Mouse (Mus musculus) limb, embryonic 10.5 days (tissue): ENCODE measurements around the gene Acad11. TPM values are rescaled to one million over a fixed set of nuclear protein-coding genes. Genes with fewer than 3 reads are reported as not detected.

Experiments used
- DNase-seq: peaks from one replicate; pipeline ENCODE4 v3.0.0-alpha.2; 2017; ENCODE audit warnings: low spot score
- H3K27ac ChIP-seq: fragments of 300-500 bp; sonication (generic); 2 replicates; pipeline ENCODE4 v1.5.1; 2016; ENCODE audit warnings: mild to moderate bottlenecking
- H3K27me3 ChIP-seq: fragments of 300-500 bp; sonication (generic); 2 replicates; pipeline ENCODE4 v1.6.1; 2016; ENCODE audit warnings: low read depth, mild to moderate bottlenecking; ENCODE audit not compliant: poor library complexity, severe bottlenecking
- H3K36me3 ChIP-seq: fragments of 300-500 bp; sonication (generic); 2 replicates; pipeline ENCODE4 v1.6.1; 2016; ENCODE audit warnings: mild to moderate bottlenecking, moderate library complexity
- H3K4me1 ChIP-seq: fragments of 300-500 bp; sonication (generic); 2 replicates; pipeline ENCODE4 v1.6.1; 2016
- H3K4me3 ChIP-seq: fragments of 300-500 bp; sonication (generic); 2 replicates; pipeline ENCODE4 v1.5.1; 2016; ENCODE audit warnings: mild to moderate bottlenecking, moderate library complexity
- H3K9me3 ChIP-seq: fragments of 300-500 bp; sonication (generic); replicated peaks from 2 replicates; pipeline ENCODE4 v1.6.1; 2016; ENCODE audit warnings: mild to moderate bottlenecking
- WGBS: fragments of 180-500 bp; shearing (Covaris S2); methylation state at CpG from one replicate; pipeline ENCODE4 v1.1.7; 2016; 5-methylcytosine and 5-hydroxymethylcytosine counted together
- polyA plus RNA-seq: library from polyadenylated mRNA; unstranded; fragments of >200 nt; fragmentation: Nextera tagmentation; extraction: Ambion mirVana; gene quantifications from 2 replicates; pipeline ENCODE4 v1.2.1, GENCODE M21; 2016

Acad11 gene
- polyA plus RNA-seq, 1 experiment from 2014 or later, result 10.9 TPM

DNA sequence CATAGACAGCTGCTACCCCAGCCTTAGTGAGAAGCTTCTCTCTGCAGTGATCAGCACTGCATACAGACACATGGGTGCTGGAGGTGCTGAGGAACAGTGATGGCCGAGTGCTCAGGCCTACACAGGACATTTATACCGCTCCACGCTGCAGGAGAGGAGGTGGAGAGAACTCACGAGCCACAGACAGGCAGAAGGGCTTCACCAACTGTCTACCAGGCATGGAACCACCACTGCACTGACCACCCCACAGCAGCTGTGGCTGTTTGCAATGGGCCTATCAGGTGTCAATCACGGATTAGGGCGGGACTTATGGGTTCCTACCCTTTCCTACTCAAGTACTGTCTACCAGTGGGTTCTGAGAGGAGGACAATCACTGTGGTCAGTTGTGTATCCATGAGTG lies 12.1 kb upstream of the Acad11 start:
- Histone ChIP-seq H3K4me1 (no peaks in the 10 kb centered on the region), H3K9me3 (no peaks in the 10 kb centered on the region), H3K27ac (no peak overlapping the region), H3K36me3 (peaks cover 96% of the 10 kb centered on the region), H3K4me3 (no peak overlapping the region), H3K27me3 (no peaks in the 10 kb centered on the region)
- no peak for DNase-seq
- WGBS, result 87% methylated on average over 6 of the region's 6 CpGs

- under 1% methylated on average over 59 of the region's 59 CpGs for WGBS
- Histone ChIP-seq H3K27ac (peak within 1 kb of the TSS; percentile 90), H3K9me3 (no peaks in the 10 kb centered on the region), H3K36me3 (peaks cover 27% of the 10 kb centered on the region), H3K4me1 (peaks cover 18% of the 10 kb centered on the region), H3K4me3 (peak within 1 kb of the TSS; percentile 87), H3K27me3 (no peaks in the 10 kb centered on the region)
- peak; percentile 78 for DNase-seq
Measured at GRCm38 (mm10) chr9:104062430-104063243, 540 bp upstream of the Acad11 start, which contains the start of gene Uba5. Gene Uba5 (minus strand): TSS chr9:104063134.

GRCm38 (mm10) chr9:104064571-104064970 lies 1.4 kb downstream of the Acad11 start:
- Histone ChIP-seq H3K4me1 (peaks cover 18% of the 10 kb centered on the region), H3K36me3 (peaks cover 14% of the 10 kb centered on the region), H3K4me3 (no peak overlapping the region), H3K9me3 (no peaks in the 10 kb centered on the region), H3K27me3 (no peaks in the 10 kb centered on the region), H3K27ac (no peak overlapping the region)
- DNase-seq, result no peak
- 43% methylated on average over 1 of the region's 1 CpGs for WGBS

GRCm38 (mm10) chr9:104070241-104070640 lies 7.1 kb downstream of the Acad11 start:
- no peak overlapping the region for H3K4me3 ChIP-seq
- 84% methylated on average over 4 of the region's 4 CpGs for WGBS
- H3K9me3 ChIP-seq, result no peaks in the 10 kb centered on the region
- H3K27me3 ChIP-seq, result no peaks in the 10 kb centered on the region
- H3K4me1 ChIP-seq, result no peaks in the 10 kb centered on the region
- DNase-seq, result no peak
- no peaks in the 10 kb centered on the region for H3K36me3 ChIP-seq
- H3K27ac ChIP-seq, result no peak overlapping the region

DNA sequence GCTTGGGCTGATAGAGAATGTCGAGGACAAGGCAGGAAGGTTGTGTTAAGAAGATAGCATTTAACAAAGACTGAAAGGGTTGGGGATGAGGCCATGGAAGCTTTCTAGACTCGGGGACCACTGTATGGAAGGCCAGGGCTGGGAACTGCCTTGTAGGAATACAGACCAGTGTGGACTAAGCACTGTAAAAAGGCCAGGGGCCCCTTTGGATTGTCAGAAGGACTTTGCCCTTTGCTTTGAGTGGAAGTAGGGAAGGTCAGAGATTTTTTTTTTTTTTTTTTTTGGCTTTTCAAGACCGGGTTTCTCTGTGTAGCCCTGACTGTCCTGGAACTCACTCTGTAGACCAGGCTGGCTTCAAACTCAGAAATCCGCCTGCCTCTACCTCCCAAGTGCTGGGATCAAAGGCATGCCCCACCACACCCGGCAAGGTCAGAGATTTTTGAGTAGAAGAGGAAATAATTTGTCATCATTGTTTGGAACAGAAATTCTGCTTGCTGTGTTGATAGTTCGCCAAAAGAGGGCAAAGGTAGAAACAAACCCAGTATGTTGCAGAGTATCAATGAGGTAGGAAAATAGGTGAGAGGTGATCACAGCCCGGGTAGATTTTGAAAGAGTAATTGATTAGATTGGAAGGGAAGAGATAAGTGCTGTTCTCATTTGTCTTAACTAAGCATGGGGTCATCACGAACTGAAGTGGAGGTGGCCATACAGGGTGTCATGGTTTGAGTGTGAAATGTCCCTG lies 7.9 kb downstream of the Acad11 start:
- no peaks in the 10 kb centered on the region for H3K27me3 ChIP-seq
- no peaks in the 10 kb centered on the region for H3K4me1 ChIP-seq
- H3K4me3 ChIP-seq, result no peak overlapping the region
- H3K9me3 ChIP-seq, result no peaks in the 10 kb centered on the region
- whole genome bisulfite sequencing, result 83% methylated on average over 8 of the region's 8 CpGs
- no peaks in the 10 kb centered on the region for H3K36me3 ChIP-seq
- H3K27ac ChIP-seq, result no peak overlapping the region
- DNase-seq, result no peak

DNA sequence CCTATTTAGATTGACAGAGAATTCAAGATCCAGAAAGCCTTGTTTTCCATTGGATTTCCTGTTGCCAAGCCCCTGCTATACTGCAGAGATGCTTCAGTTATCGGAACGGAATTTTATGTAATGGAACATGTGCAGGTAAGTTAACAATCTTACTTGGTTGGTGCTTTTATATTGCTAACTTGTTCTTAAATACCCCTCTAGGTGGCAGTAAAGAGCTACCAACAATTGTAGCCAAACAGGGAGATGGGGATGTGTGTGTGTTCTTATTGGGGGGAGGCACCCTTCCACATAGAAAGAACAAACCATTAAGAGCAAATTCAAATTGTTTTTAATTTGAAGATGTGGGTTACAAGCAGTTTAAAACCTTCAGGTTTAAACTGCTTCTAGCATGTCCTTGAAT lies 12.6 kb downstream of the Acad11 start:
- Histone ChIP-seq H3K4me3 (no peak overlapping the region), H3K27ac (no peak overlapping the region), H3K27me3 (no peaks in the 10 kb centered on the region), H3K9me3 (no peaks in the 10 kb centered on the region), H3K4me1 (no peaks in the 10 kb centered on the region), H3K36me3 (no peaks in the 10 kb centered on the region)
- WGBS, result 63% methylated on average over 2 of the region's 2 CpGs
- DNase-seq, result no peak

- Histone ChIP-seq H3K27ac (no peak overlapping the region), H3K4me1 (no peaks in the 10 kb centered on the region), H3K27me3 (no peaks in the 10 kb centered on the region), H3K9me3 (no peaks in the 10 kb centered on the region), H3K4me3 (no peak overlapping the region), H3K36me3 (no peaks in the 10 kb centered on the region)
- no peak for DNase-seq
- 92% methylated on average over 1 of the region's 1 CpGs for WGBS
Measured at GRCm38 (mm10) chr9:104078780-104079179, 15.6 kb downstream of the Acad11 start.

DNA sequence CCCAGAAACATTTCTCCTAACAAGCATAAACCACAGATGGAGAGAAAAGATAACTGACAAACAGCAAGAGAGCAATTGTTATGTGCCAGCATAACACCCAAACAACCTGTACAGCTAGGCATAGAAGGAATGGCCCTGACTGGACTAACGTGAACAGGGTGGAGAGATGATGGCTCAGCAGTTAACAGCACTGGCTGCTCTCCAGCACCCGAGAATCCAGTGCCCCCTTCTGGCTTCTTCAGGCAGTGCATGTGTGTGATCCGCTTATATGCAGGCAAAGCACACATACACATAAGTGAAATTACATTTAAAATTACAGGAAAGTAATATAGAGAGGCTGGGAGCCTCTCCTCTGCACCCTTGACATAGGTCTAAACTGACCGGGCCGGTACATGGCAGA lies 16.2 kb downstream of the Acad11 start:
- peak; percentile 66 for DNase-seq
- no peaks in the 10 kb centered on the region for H3K4me1 ChIP-seq
- H3K36me3 ChIP-seq, result peaks cover 3% of the 10 kb centered on the region; the same call in 1 of the 2 replicates
- no peak overlapping the region for H3K27ac ChIP-seq
- H3K27me3 ChIP-seq, result no peaks in the 10 kb centered on the region
- 65% methylated on average over 5 of the region's 5 CpGs for WGBS
- no peak overlapping the region for H3K4me3 ChIP-seq
- no peaks in the 10 kb centered on the region for H3K9me3 ChIP-seq

DNA sequence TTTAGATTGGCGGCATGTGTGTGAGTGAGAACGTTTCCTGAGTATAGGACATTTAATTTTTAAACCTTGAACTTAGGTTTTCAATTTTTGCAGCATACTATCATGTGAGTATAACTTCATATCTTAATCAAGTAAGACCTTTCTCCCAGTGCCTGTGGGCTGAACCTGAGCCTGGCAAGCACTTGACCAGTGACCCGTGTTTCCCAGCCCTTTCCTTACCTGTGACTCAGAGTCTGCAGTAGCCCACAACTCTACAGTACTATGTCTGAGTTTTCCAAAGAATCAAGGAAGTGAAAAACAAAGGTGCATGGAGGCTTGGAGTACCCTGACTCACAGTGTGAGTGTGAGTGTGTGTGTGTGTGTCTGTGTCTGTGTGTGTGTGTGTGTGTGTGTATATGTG lies 16.9 kb downstream of the Acad11 start:
- Histone ChIP-seq H3K4me1 (no peaks in the 10 kb centered on the region), H3K27me3 (no peaks in the 10 kb centered on the region), H3K9me3 (no peaks in the 10 kb centered on the region), H3K36me3 (peaks cover 3% of the 10 kb centered on the region; the same call in 1 of the 2 replicates), H3K27ac (no peak overlapping the region), H3K4me3 (no peak overlapping the region)
- WGBS, result 85% methylated on average over 3 of the region's 3 CpGs
- DNase-seq, result no peak

DNA sequence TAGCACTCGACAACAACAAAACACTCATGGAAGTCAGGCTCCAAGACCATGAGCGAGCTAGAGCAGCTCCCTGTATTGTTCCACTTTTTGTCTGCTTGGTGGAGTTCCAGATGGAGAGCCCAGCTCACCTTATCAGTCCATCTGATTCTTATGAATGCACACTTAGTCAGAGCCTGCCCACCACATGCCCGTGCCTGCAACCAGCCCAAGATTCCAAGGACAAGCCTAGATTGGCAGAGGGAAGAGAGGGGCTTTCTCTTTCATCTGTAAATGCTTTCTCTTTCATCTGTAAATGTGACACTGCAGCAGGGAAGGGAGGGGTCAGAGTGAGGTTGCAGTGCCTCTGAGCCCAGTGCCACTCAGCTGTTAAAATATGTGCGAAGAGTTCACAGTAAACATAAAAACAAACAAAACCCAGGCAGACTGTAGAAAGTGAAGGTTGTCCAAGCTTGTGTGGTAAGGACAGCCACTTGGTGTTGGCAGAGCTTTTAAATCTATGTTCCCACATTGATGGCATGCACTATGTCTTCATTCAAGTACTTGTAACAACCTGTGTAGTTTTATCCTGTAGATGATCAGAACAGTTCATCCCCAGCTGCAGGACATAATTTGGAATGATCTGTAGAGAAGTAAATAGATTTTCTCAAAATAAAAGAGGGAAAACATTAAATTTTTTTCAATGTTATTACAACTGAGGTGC lies 22.7 kb downstream of the Acad11 start:
- DNase-seq, result no peak
- Histone ChIP-seq H3K27ac (no peak overlapping the region), H3K36me3 (peaks cover 3% of the 10 kb centered on the region; the same call in 1 of the 2 replicates), H3K9me3 (no peaks in the 10 kb centered on the region), H3K27me3 (no peaks in the 10 kb centered on the region), H3K4me1 (no peaks in the 10 kb centered on the region), H3K4me3 (no peak overlapping the region)
- 51% methylated on average over 4 of the region's 4 CpGs for WGBS

GRCm38 (mm10) chr9:104088555-104088954 lies 25.4 kb downstream of the Acad11 start:
- H3K4me3 ChIP-seq, result no peak overlapping the region
- WGBS, result 93% methylated on average over 8 of the region's 8 CpGs
- no peak overlapping the region for H3K27ac ChIP-seq
- no peaks in the 10 kb centered on the region for H3K9me3 ChIP-seq
- H3K4me1 ChIP-seq, result no peaks in the 10 kb centered on the region
- peaks cover 3% of the 10 kb centered on the region; the same call in 1 of the 2 replicates for H3K36me3 ChIP-seq
- no peaks in the 10 kb centered on the region for H3K27me3 ChIP-seq
- DNase-seq, result no peak

- Histone ChIP-seq H3K36me3 (no peaks in the 10 kb centered on the region), H3K27me3 (no peaks in the 10 kb centered on the region), H3K4me3 (no peak overlapping the region), H3K4me1 (no peaks in the 10 kb centered on the region), H3K9me3 (no peaks in the 10 kb centered on the region), H3K27ac (no peak overlapping the region)
- DNase-seq, result no peak
- 95% methylated on average over 5 of the region's 5 CpGs for WGBS
Measured at GRCm38 (mm10) chr9:104092945-104093344, 29.8 kb downstream of the Acad11 start.

GRCm38 (mm10) chr9:104098256-104098655 lies 35.1 kb downstream of the Acad11 start:
- no peak for DNase-seq
- 71% methylated on average over 5 of the region's 5 CpGs for WGBS
- no peaks in the 10 kb centered on the region for H3K4me1 ChIP-seq

More at GRCm38 (mm10) chr9:104098256-104098655, 35.1 kb downstream of the Acad11 start:
- no peak overlapping the region for H3K27ac ChIP-seq
- no peaks in the 10 kb centered on the region for H3K9me3 ChIP-seq
- H3K4me3 ChIP-seq, result no peak overlapping the region
- no peaks in the 10 kb centered on the region for H3K36me3 ChIP-seq
- no peaks in the 10 kb centered on the region for H3K27me3 ChIP-seq
